Comparison of ENCODE assay signal across 12 mouse cellular contexts in genomic region chr16:31529284-31529958, GRCm38 (mm10).
A peak's percentile ranks its signal among the peaks of the same experiment; 100 is the strongest.
DNase-seq lines count a peak whose midpoint lies in the region; ATAC-seq and TF ChIP-seq lines count a peak whose summit lies in the region.
"Had no signal": no experiment of that assay in that cellular context is flagged by ENCODE, and none has a peak within 500 bp of the region (broad histone marks: within the 10 kb centered on the region; RNA-seq: fewer than 3 reads in every experiment).

No protein-coding gene starts in this region.

- peak; percentile 57 to 65 for DNase-seq in heart, adult 2 months
- DNase-seq in heart, postnatal 25 days (ENCODE audit: low spot score), result no peak
- peak in 1 of 2 experiments; percentile 58 for DNase-seq in left cerebral cortex, adult 2 months (ENCODE audit: extremely low spot score in 1 of 2, low spot score in 2 of 2)
- no peak for DNase-seq in left cerebral cortex, adult 8-10 months (ENCODE audit: low spot score in 2 of 2)
- peak; percentile 93 for DNase-seq in cerebellum, adult 8-10 months
- DNase-seq in gastrocnemius, adult 8-10 months (ENCODE audit: low spot score in 2 of 2), result no peak
- DNase-seq in ovary, postnatal 36 days (ENCODE audit: low spot score), result no peak

- WGBS in heart, adult 2 months, result 73% methylated on average over 13 of the region's 13 CpGs
- WGBS in hindbrain, embryonic 16.5 days, result 61% methylated on average over 13 of the region's 13 CpGs

- H3K9me3 ChIP-seq in hindbrain, embryonic 16.5 days (ENCODE audit: control insufficient read depth, low read length), result no peaks in the 10 kb centered on the region
- H3K9me3 ChIP-seq: limb, embryonic 13.5 days; lung, embryonic 15.5 days had no signal

- peak; percentile 21; the same call in 1 of the 2 replicates for ATAC-seq in hindbrain, embryonic 16.5 days
- ATAC-seq: activated CD4-positive, CD25-positive, alpha-beta regulatory T cell, adult 4 months had no signal

- intact Hi-C loops in heart, adult 2 months (cut with DNase I), result no loop called here
- intact Hi-C loops in heart, postnatal 25 days (cut with DNase I), result no loop called here
- intact Hi-C loops in left cerebral cortex, adult 2 months (cut with DNase I), result no loop called here

- no peaks in the 10 kb centered on the region for H3K36me3 ChIP-seq in heart, adult 2 months (ENCODE audit: control insufficient read depth, insufficient read depth, low read length)
- no peaks in the 10 kb centered on the region for H3K36me3 ChIP-seq in hindbrain, embryonic 16.5 days (ENCODE audit: control insufficient read depth, insufficient read depth, low read length)
- H3K36me3 ChIP-seq: limb, embryonic 13.5 days; lung, embryonic 15.5 days had no signal

- no peaks in the 10 kb centered on the region for H3K4me1 ChIP-seq in heart, adult 2 months (ENCODE audit: control insufficient read depth, insufficient read depth, low read length)
- peaks cover 8% of the 10 kb centered on the region for H3K4me1 ChIP-seq in hindbrain, embryonic 16.5 days (ENCODE audit: control insufficient read depth, insufficient read depth, low read depth, low read length)

- no peak for TF ChIP-seq POLR2A in heart, adult 2 months (IDR thresholded peaks at IDR 0.05; ENCODE audit: insufficient read depth, low read depth, low read length)

- no peaks in the 10 kb centered on the region for H3K27me3 ChIP-seq in heart, adult 2 months (ENCODE audit: control insufficient read depth, insufficient read depth, low read length)
- no peaks in the 10 kb centered on the region for H3K27me3 ChIP-seq in hindbrain, embryonic 16.5 days (replicated peaks; ENCODE audit: control insufficient read depth, insufficient read depth, low read length)
- H3K27me3 ChIP-seq: limb, embryonic 13.5 days; lung, embryonic 15.5 days had no signal

- no peak overlapping the region for H3K27ac ChIP-seq in heart, adult 2 months
- H3K27ac ChIP-seq in left cerebral cortex, adult 2 months, result peak overlapping the region; percentile 65
- H3K27ac ChIP-seq in hindbrain, embryonic 16.5 days (ENCODE audit: low read depth, low read length), result peak overlapping the region; percentile 42; the same call in 1 of the 2 replicates
- H3K27ac ChIP-seq: limb, embryonic 13.5 days; lung, embryonic 15.5 days had no signal

- H3K4me3 ChIP-seq in heart, adult 2 months, result no peak overlapping the region
- H3K4me3 ChIP-seq in left cerebral cortex, adult 2 months, result no peak overlapping the region
- no peak overlapping the region for H3K4me3 ChIP-seq in hindbrain, embryonic 16.5 days (ENCODE audit: low read length)
- H3K4me3 ChIP-seq: limb, embryonic 13.5 days; lung, embryonic 15.5 days; myocyte had no signal

- H3K79me2 ChIP-seq in heart, adult 2 months (replicated peaks; ENCODE audit: control insufficient read depth, insufficient read depth, low read length), result no peaks in the 10 kb centered on the region

- no peak overlapping the region for H3K4me2 ChIP-seq in hindbrain, embryonic 16.5 days (ENCODE audit: low read length)
- H3K4me2 ChIP-seq: limb, embryonic 13.5 days; lung, embryonic 15.5 days had no signal

- no peak overlapping the region for H3K9ac ChIP-seq in heart, adult 2 months (ENCODE audit: low read depth, low read length)
- H3K9ac ChIP-seq in hindbrain, embryonic 16.5 days (ENCODE audit: low read depth, low read length), result no peak overlapping the region
- H3K9ac ChIP-seq: limb, embryonic 13.5 days; lung, embryonic 15.5 days had no signal

- no peak for TF ChIP-seq CTCF in heart, adult 2 months (IDR thresholded peaks at IDR 0.05)
- TF ChIP-seq CTCF in left cerebral cortex, adult 2 months (IDR thresholded peaks at IDR 0.05), result no peak

- TF ChIP-seq EP300 in heart, adult 2 months (IDR thresholded peaks at IDR 0.05; ENCODE audit: insufficient read depth, low read depth, low read length), result no peak

Comparison
In these comparisons a context has a peak if more than half of its experiments do, and no peak if none do; other contexts are left out.
1. DNase-seq: peak in heart, adult 2 months (2 of 2) and cerebellum, adult 8-10 months (single experiment); none in heart, postnatal 25 days (single experiment), left cerebral cortex, adult 8-10 months (0 of 2), gastrocnemius, adult 8-10 months (0 of 2) and ovary, postnatal 36 days (single experiment).